Mouse (Mus musculus): Measurements from ENCODE around the gene Smtn. TPM values are rescaled to one million over a fixed set of nuclear protein-coding genes. Genes with fewer than 3 reads are reported as not detected.

Gene Smtn
- polyA plus RNA-seq, 1 experiment: 4.4 TPM

DNA sequence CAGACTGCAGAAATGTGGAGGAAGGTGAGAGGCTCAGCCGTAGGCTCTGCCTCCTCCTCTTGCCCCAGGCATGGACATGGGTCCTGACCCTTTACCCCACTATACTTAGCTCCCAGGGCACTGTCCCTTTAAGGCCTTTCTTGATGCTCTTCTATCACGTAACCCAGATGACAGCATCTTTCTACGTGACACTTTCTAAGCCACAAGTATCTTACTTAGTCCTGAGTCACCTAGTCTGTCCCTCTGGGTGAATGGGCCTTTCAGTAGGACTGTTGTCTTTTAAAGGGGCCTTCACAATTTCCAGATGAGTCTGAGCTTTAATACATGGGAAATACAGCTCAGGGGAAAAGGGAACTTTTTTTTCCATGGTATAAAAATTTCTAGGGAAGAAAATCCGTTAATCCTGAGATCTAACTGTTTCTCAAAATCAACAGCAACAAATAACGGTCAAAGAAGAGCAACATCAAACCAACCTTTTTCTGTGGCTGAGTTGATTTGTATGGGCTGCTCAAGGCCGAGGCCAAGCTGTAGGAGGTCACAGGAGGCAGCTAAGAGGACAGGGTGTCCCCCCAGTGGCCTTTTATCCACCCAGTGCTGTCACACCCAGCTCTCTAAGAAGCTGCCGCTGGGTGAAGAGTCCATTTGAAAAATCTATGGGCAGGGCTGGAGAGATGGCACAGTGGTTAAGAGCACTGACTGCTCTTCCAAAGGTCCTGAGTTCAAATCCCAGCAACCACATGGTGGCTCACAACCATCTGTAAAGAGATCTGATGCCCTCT, 40.1 kb upstream of the Smtn start:
- Histone ChIP-seq H3K4me3 (ENCODE audit: control insufficient read depth, low read depth, low read length) (no peak overlapping the region), H3K36me3 (ENCODE audit: control insufficient read depth, insufficient read depth, low read length) (no peaks in the 10 kb centered on the region), H3K27ac (ENCODE audit: control insufficient read depth, insufficient read depth, low read depth, low read length) (peak overlapping the region; percentile 59), H3K4me1 (ENCODE audit: control insufficient read depth, insufficient read depth, low read length) (0 out of 2 replicates have a peak, but pooled peaks cover 2% of the 10 kb centered on the region), H3K27me3 (ENCODE audit: control insufficient read depth, insufficient read depth, low read length) (no peaks in the 10 kb centered on the region)
- TF ChIP-seq POLR2A (IDR thresholded peaks at IDR 0.05; ENCODE audit: control insufficient read depth, low read depth, low read length) (no peak), CTCF (IDR thresholded peaks at IDR 0.05; ENCODE audit: control insufficient read depth, insufficient read depth, insufficient replicate concordance, low read depth, low read length) (peak; percentile 6; the same call in 1 of the 2 replicates)

DNA sequence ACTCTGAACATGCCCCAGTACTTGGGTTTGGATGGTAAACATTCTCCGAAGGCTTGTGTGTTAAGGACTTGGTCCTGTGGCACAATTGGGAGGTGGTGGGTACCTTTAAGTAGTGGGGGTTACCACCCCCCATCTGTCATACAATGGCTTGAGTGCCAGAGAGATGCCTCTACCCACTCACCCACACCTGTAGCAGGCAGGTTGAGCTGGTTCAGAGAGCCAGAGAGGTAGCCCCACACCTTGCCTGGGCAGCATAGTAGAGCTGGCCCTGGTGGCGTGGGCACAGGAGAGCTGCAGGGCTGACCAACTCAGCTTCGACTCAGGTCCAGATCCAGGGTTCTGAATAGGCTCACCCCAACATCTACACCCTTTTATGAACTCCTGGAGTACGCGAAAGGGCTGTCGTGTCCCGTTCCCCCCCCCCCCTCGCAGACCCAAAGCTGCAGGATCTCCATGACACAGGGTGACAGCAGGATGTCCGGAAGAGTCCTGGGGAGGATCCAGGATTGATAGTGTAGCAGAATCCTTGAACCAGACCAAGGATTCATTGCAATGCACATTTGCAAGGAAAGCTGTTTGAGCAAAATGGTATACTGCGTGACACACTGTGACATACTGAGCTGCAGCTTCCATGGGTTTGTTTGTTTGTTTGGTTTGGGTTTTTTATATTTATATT, 37.8 kb upstream of the Smtn start:
- no peak overlapping the region for H3K27ac ChIP-seq (ENCODE audit: control insufficient read depth, insufficient read depth, low read depth, low read length)
- H3K4me3 ChIP-seq (ENCODE audit: control insufficient read depth, low read depth, low read length): no peak overlapping the region
- no peaks in the 10 kb centered on the region for H3K36me3 ChIP-seq (ENCODE audit: control insufficient read depth, insufficient read depth, low read length)
- peaks cover 6% of the 10 kb centered on the region for H3K4me1 ChIP-seq (ENCODE audit: control insufficient read depth, insufficient read depth, low read length)
- no peaks in the 10 kb centered on the region for H3K27me3 ChIP-seq (ENCODE audit: control insufficient read depth, insufficient read depth, low read length)
- no peak for TF ChIP-seq POLR2A (IDR thresholded peaks at IDR 0.05; ENCODE audit: control insufficient read depth, low read depth, low read length)
- TF ChIP-seq CTCF (IDR thresholded peaks at IDR 0.05; ENCODE audit: control insufficient read depth, insufficient read depth, insufficient replicate concordance, low read depth, low read length): no peak

DNA sequence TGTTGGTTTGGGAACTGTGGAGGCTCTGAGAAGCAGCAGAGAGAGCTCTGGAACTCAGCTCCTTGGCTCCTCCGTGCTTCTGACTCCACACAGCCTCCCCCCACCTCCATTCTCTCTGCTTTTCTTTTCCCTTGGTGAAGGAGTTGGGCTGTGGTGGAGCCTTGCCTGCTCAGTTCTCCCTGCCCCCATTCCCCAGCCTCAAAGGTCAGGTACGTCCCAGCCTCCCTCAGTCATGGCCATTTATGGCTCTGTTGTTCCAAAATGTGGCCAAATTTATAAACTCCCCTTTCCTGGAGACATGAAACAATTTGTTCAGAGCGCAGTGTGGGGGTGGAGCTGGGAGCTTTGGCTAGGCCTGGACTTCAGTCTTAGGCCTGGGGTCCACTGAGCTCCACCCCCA, 34.8 kb upstream of the Smtn start:
- Histone ChIP-seq H3K4me1 (ENCODE audit: control insufficient read depth, insufficient read depth, low read length) (peaks cover 9% of the 10 kb centered on the region), H3K4me3 (ENCODE audit: control insufficient read depth, low read depth, low read length) (no peak overlapping the region), H3K36me3 (ENCODE audit: control insufficient read depth, insufficient read depth, low read length) (no peaks in the 10 kb centered on the region), H3K27ac (ENCODE audit: control insufficient read depth, insufficient read depth, low read depth, low read length) (peak overlapping the region; percentile 86), H3K27me3 (ENCODE audit: control insufficient read depth, insufficient read depth, low read length) (no peaks in the 10 kb centered on the region)
- no peak for TF ChIP-seq CTCF (IDR thresholded peaks at IDR 0.05; ENCODE audit: control insufficient read depth, insufficient read depth, insufficient replicate concordance, low read depth, low read length)
- no peak for TF ChIP-seq POLR2A (IDR thresholded peaks at IDR 0.05; ENCODE audit: control insufficient read depth, low read depth, low read length)

DNA sequence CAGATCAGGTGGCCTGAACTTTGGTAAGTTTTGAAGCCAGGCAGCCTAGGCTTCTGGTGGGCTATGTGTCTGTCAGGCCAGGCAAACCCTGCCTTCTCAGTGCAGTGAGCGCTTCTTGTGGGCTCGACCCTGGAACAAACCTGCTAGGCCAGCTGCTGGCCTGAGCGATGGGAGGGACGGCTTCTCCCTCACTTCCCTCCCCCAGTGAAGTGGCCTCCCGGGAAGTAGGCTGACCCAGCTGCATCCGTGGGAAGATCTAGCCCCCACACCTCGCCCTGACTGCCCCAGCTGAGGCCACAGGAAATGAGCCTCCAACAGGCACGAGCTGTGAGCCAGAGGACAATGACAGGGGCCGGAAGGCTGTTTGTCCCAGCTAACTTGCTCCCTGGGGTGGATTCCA, 32.7 kb upstream of the Smtn start:
- Histone ChIP-seq H3K27me3 (ENCODE audit: control insufficient read depth, insufficient read depth, low read length) (no peaks in the 10 kb centered on the region), H3K4me1 (ENCODE audit: control insufficient read depth, insufficient read depth, low read length) (peaks cover 9% of the 10 kb centered on the region), H3K4me3 (ENCODE audit: control insufficient read depth, low read depth, low read length) (no peak overlapping the region), H3K27ac (ENCODE audit: control insufficient read depth, insufficient read depth, low read depth, low read length) (peak overlapping the region; percentile 52), H3K36me3 (ENCODE audit: control insufficient read depth, insufficient read depth, low read length) (no peaks in the 10 kb centered on the region)
- TF ChIP-seq CTCF (IDR thresholded peaks at IDR 0.05; ENCODE audit: control insufficient read depth, insufficient read depth, insufficient replicate concordance, low read depth, low read length) (no peak), POLR2A (IDR thresholded peaks at IDR 0.05; ENCODE audit: control insufficient read depth, low read depth, low read length) (no peak)

DNA sequence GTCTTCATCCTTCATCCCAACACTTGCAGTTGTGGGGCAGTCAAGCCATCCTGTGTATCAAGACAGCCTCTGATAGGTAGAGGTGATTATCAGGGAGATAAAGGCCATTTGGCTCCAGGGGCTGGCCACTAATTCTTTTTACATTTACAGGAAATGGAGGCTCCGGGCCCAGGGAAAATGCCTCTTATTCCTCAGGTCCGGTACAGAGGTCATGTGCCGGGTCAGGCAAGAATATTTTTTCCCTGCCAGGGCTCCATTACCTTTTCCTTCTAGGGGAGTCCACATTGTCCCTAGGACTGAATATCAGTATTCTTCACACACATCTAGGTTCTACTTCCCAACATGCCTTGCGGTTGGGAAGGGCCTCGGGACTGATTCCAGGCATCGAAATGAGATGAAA, 31.8 kb upstream of the Smtn start:
- Histone ChIP-seq H3K27me3 (ENCODE audit: control insufficient read depth, insufficient read depth, low read length) (no peaks in the 10 kb centered on the region), H3K27ac (ENCODE audit: control insufficient read depth, insufficient read depth, low read depth, low read length) (no peak overlapping the region), H3K4me3 (ENCODE audit: control insufficient read depth, low read depth, low read length) (no peak overlapping the region), H3K4me1 (ENCODE audit: control insufficient read depth, insufficient read depth, low read length) (peaks cover 9% of the 10 kb centered on the region), H3K36me3 (ENCODE audit: control insufficient read depth, insufficient read depth, low read length) (no peaks in the 10 kb centered on the region)
- no peak for TF ChIP-seq CTCF (IDR thresholded peaks at IDR 0.05; ENCODE audit: control insufficient read depth, insufficient read depth, insufficient replicate concordance, low read depth, low read length)
- TF ChIP-seq POLR2A (IDR thresholded peaks at IDR 0.05; ENCODE audit: control insufficient read depth, low read depth, low read length): no peak

DNA sequence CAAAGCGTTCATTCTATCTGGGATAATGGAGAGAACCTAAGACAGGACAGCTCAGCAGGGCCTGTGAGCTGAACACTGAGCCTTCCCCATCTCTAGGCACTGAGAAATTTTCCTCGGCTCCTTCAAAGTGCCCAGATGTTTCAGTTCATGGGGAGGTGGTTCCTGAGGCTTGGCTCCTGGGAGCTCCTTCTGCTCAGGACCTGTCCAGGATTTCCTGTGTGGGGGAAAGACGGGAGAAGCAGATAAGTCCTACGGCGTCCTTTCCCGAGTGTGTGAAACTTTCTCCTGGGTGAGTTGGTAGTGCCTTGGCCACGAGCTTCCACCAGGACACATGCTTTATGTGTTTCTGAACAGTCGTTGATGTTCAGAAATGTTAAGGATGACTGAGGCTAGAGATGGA, 29.9 kb upstream of the Smtn start:
- no peak for TF ChIP-seq CTCF (IDR thresholded peaks at IDR 0.05; ENCODE audit: control insufficient read depth, insufficient read depth, insufficient replicate concordance, low read depth, low read length)
- TF ChIP-seq POLR2A (IDR thresholded peaks at IDR 0.05; ENCODE audit: control insufficient read depth, low read depth, low read length): no peak
- Histone ChIP-seq H3K4me1 (ENCODE audit: control insufficient read depth, insufficient read depth, low read length) (peaks cover 6% of the 10 kb centered on the region), H3K36me3 (ENCODE audit: control insufficient read depth, insufficient read depth, low read length) (no peaks in the 10 kb centered on the region), H3K27ac (ENCODE audit: control insufficient read depth, insufficient read depth, low read depth, low read length) (no peak overlapping the region), H3K27me3 (ENCODE audit: control insufficient read depth, insufficient read depth, low read length) (no peaks in the 10 kb centered on the region), H3K4me3 (ENCODE audit: control insufficient read depth, low read depth, low read length) (no peak overlapping the region)

DNA sequence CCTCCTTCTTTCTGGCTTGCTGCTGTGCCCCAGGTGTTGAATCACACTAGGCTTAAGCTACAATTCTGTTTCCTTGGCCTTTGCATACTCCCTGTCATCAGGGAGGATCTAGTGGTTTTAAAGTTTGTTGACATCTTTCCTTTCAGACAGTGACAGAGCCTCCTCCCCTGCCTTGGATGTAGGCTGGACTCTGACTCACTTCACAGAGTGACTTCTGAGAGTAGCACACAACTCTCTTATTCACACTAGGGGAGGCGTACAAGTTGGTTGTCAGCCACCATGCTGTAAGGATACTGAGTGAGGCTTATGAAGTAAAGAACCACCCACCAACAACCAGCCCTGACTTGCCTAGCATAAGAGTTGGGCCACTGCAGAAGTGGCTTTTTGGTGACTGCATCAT, 27.5 kb upstream of the Smtn start:
- no peak overlapping the region for H3K27ac ChIP-seq (ENCODE audit: control insufficient read depth, insufficient read depth, low read depth, low read length)
- H3K27me3 ChIP-seq (ENCODE audit: control insufficient read depth, insufficient read depth, low read length): no peaks in the 10 kb centered on the region
- no peak overlapping the region for H3K4me3 ChIP-seq (ENCODE audit: control insufficient read depth, low read depth, low read length)
- no peak for TF ChIP-seq CTCF (IDR thresholded peaks at IDR 0.05; ENCODE audit: control insufficient read depth, insufficient read depth, insufficient replicate concordance, low read depth, low read length)
- TF ChIP-seq POLR2A (IDR thresholded peaks at IDR 0.05; ENCODE audit: control insufficient read depth, low read depth, low read length): no peak
- H3K4me1 ChIP-seq (ENCODE audit: control insufficient read depth, insufficient read depth, low read length): peaks cover under 1% of the 10 kb centered on the region
- no peaks in the 10 kb centered on the region for H3K36me3 ChIP-seq (ENCODE audit: control insufficient read depth, insufficient read depth, low read length)
